Mouse (Mus musculus) NIH3T3 (cell line): ENCODE data around the gene Soat1.
"Not testable (repeated sequence)": the region's sequence is repeated elsewhere in the genome, so short reads cannot be mapped to it uniquely, and the experiment has no call there.

Experiments used
- DNase-seq: peaks from one replicate; pipeline ENCODE4 v3.0.0-alpha.2; 2012; ENCODE audit warnings: low read depth

The Soat1 gene

DNA sequence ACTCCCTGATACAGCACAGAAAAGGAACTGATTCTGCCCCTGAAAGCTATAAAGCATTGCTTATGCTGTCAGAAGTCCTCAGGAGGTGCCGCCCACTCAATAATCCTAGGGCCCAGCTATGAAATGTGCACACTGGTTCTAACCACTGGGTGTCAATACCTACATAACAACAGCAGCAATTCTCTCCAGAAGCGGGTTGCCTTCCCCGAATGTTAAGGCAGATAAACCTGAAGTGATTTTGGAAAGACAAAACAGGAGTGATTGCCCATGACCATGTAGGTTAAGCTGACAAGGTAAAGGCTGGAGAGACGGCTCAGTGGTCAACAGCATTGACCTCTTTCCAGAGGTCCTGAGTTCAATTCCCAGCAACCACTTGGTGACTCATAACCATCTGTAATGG lies 48.4 kb downstream of the Soat1 start:
- DNase-seq, result no peak

DNA sequence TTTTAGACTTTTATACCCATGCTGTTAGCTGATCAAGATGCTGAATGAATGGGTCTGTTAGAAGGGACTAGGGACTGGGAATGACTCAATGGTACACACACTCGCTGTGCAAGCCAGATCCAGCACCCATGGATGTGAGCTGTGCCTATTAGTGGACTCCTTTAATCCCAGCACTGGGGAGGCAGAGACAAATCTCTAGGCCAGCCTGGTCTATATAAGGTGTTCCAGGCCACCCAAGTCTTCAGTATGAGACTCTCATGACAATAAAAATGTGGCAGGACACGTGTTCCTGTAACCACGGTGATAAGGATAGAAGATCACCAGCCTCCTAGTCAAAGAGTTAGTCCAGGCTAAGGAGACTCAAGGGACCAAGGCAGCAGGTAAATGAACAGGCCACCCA lies 50.1 kb downstream of the Soat1 start:
- no peak for DNase-seq

DNA sequence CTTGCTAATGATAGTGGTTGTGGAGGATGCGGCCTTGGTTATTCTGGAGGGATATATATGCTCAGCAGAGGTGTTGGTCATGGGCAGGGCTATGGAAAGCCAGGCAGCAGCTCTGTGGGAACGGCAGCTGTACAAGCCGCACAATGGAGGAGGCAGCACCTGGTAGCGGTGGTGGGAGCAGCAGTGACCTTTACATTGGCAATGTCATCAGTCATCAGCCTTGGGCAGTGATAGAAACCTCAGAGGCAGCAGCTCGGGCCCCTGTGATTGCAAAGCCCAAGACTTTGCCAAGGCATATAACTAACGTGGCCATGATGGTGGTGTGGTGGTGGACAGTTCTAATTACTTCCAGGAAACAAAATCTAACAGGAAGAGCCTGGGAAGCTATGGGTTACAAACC lies 50.6 kb downstream of the Soat1 start:
- DNase-seq, result no peak

DNA sequence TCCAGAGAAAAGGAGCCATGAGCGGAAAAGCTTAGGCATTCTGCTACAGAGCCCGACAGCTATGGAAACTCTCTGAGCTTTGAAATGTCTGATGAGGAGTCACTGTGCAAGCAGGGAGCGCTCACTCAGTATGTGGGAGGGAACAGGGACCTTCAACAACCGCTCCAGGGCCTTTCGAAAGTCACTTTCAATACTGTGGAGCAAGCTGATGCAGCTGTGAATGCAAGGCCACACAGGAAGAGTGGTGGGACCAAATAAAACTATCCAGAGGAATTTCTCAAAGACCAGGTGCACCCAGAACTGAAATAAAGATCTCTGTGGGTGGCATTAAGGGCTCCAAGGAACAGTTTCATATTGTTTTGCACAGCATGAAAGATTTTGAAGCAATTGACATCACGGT lies 51.3 kb downstream of the Soat1 start:
- no peak for DNase-seq

DNA sequence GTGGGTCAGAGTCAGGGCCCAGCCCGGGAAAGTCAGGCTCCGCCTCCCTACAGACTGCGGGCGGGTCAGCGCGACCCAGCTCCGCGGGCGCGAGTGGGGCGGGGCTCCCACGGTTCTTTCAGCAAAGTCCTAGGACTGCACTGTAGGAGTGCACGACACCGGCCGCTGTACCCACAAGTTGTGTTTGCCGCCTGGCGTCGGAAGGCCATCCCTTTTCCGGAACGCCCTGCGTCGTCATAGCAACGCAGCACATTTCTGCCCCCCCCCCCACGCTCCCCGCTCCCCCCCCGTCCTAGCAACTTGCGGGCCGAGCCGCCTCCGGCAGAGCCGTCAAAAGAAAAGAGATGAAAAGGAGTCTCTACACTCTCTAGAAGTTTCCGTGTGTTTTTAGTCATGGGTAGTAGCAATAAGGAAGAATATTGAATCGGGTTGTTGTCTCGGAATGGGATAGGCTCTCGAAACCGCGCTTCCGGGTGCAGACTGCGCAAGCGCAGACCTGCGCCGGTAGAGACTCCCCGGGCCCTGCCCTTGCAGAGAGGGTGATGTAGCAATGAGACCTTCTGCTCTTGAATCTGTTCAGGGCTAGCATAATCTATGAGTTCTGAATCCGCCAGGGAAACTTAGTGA lies 53.3 kb downstream of the Soat1 start, which contains the start of gene Axdnd1:
Gene Axdnd1 (minus strand): TSS at position 489 of the 627 bp plus-strand sequence.
- DNase-seq, result peak; percentile 95

DNA sequence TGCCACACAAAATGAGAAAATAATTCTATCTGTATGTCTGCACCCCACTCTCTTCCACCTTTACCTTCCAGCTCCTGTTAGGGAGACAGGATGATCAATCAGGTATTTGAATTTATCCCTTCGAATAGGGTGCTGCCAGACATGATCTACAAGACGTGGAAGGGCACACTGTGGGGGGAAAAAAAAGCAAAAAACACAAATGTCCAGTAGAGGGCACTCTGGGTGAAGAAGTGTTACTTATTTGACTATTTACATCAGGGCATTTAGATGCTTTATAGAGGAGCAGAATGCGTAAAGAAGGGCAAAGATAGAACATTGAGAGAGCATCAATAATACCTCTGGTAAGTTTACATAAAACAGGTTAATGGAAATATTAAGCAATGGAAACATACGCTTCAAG lies 56.0 kb downstream of the Soat1 start:
- DNase-seq, result peak; percentile 84

DNA sequence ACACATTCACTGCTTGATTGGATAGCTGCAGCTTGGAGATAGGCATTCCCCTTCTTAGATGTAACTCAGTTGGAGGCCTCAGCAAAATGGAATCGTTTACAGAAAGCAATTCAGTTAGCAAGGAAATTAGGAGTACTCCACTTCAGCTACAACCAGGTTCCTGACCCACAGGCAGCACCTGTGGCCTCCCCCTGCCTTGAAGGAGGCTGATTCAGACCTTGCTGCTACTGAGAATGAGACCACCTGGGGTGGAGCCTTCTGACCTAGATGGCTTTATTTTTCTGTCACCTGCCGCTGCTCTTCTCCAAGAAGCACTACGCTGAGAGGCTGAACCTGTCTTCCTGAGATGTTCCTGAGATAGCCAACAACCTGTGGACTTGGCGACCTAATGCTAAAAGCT lies 65.6 kb downstream of the Soat1 start:
- DNase-seq, result no peak

DNA sequence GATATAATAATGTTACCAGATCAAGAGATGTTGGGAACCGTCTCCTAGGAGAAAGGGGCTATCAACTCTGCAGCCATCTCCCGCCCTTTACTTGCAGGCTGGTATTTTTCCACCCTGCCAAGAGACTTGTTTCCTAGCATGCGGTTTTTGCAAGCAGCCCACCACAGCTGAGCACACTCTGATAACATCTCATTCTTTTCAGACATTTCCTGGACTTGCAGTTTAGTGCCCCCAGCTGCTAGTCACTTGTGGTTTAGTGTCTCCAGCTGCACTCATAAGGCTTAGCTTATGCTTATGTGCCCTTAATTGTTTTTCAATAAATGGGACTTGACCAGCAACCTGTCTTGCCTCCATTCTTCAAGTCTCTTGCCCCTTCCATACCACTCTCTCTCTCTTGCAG lies 66.1 kb downstream of the Soat1 start:
- no peak for DNase-seq

DNA sequence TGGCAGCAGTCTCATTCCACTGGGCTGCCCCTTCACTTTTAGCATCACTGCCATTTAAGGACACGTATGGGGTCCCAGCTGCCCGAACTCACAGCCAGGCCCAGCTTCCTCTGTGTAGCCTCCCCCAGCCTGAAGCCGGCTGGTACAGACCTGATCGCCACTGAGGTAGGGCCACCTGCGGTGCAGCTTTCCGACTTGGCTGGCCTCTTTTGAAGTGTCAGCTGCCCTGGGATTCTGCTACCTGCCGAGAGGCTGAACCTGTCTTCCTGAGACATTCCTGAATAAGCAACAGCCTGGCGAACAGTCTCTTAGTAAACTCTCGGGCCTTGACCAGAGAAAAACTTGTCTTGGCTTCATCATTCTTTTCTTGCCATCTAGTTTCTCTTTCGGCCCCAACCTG lies 70.9 kb downstream of the Soat1 start:
- DNase-seq, result no peak

DNA sequence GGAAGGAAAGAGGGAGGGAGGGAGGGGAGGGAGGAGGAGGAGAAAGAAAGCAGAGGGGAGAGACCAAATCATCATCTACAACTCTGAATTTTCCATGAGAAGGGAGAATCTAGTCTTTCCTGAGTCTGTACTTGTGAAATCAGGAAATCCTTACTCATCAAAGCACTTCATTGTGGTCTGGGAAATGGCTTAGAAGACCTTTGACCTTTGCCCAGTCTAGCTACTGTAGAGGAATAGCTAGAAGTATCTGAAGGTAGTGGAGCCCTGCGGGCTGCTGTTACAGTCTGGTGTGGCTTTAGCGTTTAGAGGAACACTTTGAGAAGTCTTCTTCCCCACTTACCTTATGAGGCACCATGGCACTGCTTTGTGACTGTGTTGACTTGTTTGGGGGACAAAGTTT lies 71.6 kb downstream of the Soat1 start:
- peak; percentile 22 for DNase-seq

DNA sequence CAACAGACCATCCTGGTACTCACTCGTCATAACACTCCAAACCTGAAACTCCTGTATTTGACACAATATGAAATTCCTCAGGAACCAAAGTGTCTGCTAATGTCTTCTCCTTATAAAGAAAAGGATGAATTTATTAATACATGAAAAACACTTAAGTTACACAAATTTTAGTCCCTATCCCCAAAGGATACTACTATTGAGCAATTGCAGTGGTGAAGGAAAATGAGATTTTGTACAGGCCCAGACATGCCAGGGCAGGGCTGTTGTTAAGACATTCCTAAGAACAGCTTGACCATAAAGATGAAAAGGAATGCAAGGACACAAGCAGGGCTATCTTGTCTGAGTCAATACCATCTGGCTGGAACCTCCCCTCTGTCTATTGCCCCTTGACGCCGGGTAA lies 74.0 kb downstream of the Soat1 start:
- DNase-seq, result not testable (repeated sequence)

DNA sequence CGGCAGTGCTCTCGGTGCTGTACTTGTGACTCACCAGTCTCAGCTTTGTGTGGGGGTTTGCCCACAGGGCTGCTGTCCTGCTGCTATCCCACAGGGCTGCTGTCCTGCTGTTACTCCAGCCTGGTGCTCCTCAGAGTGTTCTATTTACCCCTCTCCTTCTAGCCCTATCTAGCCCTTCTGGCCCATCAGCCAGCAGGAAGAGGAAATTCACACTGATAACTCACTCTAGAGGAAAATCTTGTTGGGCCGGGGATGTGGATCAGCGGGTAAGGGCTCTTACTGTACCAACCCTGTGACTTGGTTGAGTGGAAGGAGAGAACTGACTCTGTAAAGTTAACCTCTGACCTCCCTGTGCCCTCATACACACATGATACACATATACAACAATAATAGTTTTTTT lies 81.0 kb downstream of the Soat1 start:
- DNase-seq, result no peak

DNA sequence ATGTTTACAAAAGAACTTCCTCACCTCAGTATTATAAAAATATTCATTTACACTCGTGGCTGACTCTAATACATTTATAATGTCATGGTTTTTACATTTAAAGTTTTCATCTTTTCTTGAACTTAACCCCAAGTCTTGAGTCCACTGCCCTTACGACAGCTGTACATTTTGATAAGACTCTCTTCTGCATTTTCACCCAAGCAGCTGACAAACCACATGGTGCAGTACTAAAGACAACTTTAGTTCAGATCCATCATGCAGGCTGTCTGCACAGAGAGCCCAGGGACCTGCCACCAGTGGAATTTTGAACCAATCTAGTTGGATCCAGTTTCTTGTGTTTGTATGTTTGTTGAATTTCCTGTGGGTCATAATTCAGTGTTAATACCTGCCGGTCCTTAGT lies 87.3 kb downstream of the Soat1 start:
- no peak for DNase-seq

DNA sequence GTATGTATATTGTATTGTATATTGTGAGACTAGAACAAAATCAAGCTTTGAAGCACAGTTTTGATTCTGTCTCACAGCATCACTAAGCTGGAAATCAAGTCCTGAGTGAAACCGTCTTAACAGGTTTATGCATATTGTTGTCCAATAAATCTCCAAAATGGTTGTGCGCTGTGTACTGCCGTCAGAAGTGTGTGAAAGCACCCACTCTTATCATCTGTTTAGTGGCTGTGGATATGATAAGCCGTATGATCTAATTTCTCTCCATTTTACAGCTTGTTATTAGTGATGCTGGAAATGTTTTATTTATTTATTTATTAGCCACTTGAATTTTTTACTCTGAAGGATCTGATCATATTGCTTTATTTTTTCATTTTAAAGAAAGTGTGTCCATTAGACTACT lies 87.9 kb downstream of the Soat1 start:
- DNase-seq, result no peak

DNA sequence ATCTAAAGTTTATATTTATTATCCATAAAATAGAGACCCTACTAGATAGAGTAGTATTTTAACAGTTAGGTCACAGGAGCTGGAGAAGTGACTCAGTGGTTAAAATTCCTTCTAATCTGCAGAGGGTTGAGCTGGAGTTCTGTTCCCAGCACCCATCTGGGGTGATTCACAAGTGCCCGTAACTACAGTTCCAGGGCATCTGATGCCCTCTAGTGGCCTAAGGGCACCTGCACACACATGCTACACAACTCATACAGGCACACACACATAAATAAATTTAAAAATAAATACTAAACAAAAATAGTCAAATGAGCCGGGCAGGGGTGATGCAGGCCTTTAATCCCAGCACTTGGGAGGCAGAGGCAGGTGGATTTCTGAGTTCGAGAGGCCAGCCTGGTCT lies 92.9 kb downstream of the Soat1 start:
- no peak for DNase-seq
